In the genomic region with DNA sequence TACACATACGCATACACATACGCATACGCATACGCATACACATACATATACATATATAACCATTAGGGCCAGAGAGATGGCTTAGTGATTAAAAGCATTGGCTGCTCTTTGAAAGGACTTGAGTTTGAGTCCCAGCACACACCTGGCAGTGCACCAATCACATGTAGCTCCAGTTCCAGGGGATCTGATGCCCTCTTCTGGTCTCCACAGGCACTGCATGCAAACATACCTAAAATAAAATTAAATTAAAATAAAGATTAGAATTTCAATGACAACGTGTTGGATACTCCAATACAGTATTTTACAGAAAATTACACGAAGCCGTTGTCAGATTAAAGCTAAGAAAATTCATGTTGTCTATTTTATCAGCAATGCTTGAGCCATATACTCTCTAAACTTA, we compare ENCODE assay signal across 25 mouse cellular contexts.
DNase-seq lines count a peak whose midpoint lies in the region; ATAC-seq and TF ChIP-seq lines count a peak whose summit lies in the region.
"Had no signal": no experiment of that assay in that cellular context is flagged by ENCODE, and none has a peak within 500 bp of the region (broad histone marks: within the 10 kb centered on the region; RNA-seq: fewer than 3 reads in every experiment).

No protein-coding gene starts in this region.

- TF ChIP-seq EP300 in MEL (IDR thresholded peaks at IDR 0.05; ENCODE audit: low read depth in 1 of 2, low read length in 2 of 2) = no peak

- peak; percentile 46 for TF ChIP-seq RAD21 in MEL (IDR thresholded peaks at IDR 0.05; ENCODE audit: low read depth, low read length)

- H3K4me3 ChIP-seq in heart, embryonic 12.5 days = no peak overlapping the region
- no peak overlapping the region for H3K4me3 ChIP-seq in left cerebral cortex, adult 2 months
- H3K4me3 ChIP-seq in E14TG2a.4 (replicated peaks; ENCODE audit: low read length) = no peak overlapping the region
- no peak overlapping the region for H3K4me3 ChIP-seq in MEL (ENCODE audit: control insufficient read depth in 1 of 2, insufficient read depth in 1 of 2, low read depth in 2 of 2, low read length in 2 of 2)
- H3K4me3 ChIP-seq: embryonic facial prominence, embryonic 12.5 days; erythroblast, embryonic 14.5 days; hindbrain, embryonic 15.5 days; limb, embryonic 12.5 days; liver, embryonic 15.5 days; midbrain, embryonic 10.5 days had no signal

- H3K79me2 ChIP-seq in MEL (ENCODE audit: control insufficient read depth, insufficient read depth, low read length, poor library complexity) = no peaks in the 10 kb centered on the region

- TF ChIP-seq POLR2A in MEL (IDR thresholded peaks at IDR 0.05; ENCODE audit: control insufficient read depth in 1 of 2, insufficient read depth in 1 of 2, low read depth in 1 of 2, low read length in 2 of 2, poor library complexity in 1 of 2) = no peak

- H3K27me3 ChIP-seq in heart, embryonic 12.5 days (replicated peaks) = no peaks in the 10 kb centered on the region
- H3K27me3 ChIP-seq in E14TG2a.4 (ENCODE audit: insufficient read depth, low read length) (no peaks in the 10 kb centered on the region), MEL (ENCODE audit: control insufficient read depth in 1 of 2, insufficient read depth in 2 of 2, low read length in 2 of 2) (no peaks in the 10 kb centered on the region)
- H3K27me3 ChIP-seq: CH12.LX; embryonic facial prominence, embryonic 12.5 days; hindbrain, embryonic 15.5 days; limb, embryonic 12.5 days; liver, embryonic 15.5 days had no signal

- no peak overlapping the region for H3K9ac ChIP-seq in heart, embryonic 12.5 days
- no peak overlapping the region for H3K9ac ChIP-seq in MEL (ENCODE audit: control insufficient read depth, low read depth, low read length, poor library complexity, severe bottlenecking)
- H3K9ac ChIP-seq: embryonic facial prominence, embryonic 12.5 days; hindbrain, embryonic 15.5 days; limb, embryonic 12.5 days; liver, embryonic 15.5 days had no signal

- 85% methylated on average over 7 of the region's 7 CpGs for WGBS in heart, embryonic 12.5 days

- no peak overlapping the region for H3K4me2 ChIP-seq in heart, embryonic 12.5 days
- H3K4me2 ChIP-seq: embryonic facial prominence, embryonic 12.5 days; hindbrain, embryonic 15.5 days; limb, embryonic 12.5 days; liver, embryonic 15.5 days had no signal

- ATAC-seq in heart, embryonic 12.5 days (ENCODE audit: insufficient number of reproducible peaks, low FRiP score) = no peak
- ATAC-seq: forebrain, embryonic 14.5 days had no signal

- DNase-seq in heart, adult 11 months = peak; percentile 30
- DNase-seq in left cerebral cortex, adult 2 months (ENCODE audit: extremely low spot score in 1 of 2, low spot score in 2 of 2) = no peak
- DNase-seq in left cerebral cortex, adult 11 months (ENCODE audit: low spot score) = no peak
- DNase-seq in MEL (ENCODE audit: low read depth, low spot score) = peak; percentile 23
- DNase-seq in thymus, postnatal 36 days = no peak
- no peak for DNase-seq in thymus, postnatal 25 days
- DNase-seq: adrenal gland, postnatal 36 days; cerebellum, adult 9-10 months; gastrocnemius, postnatal 36 days; heart, postnatal 36 days; kidney, adult 11 months; kidney, postnatal 25 days; layer of hippocampus, adult 9-11 months; retina, postnatal 1 day had no signal

- intact Hi-C loops in left cerebral cortex, adult 2 months (cut with DNase I) = no loop called here

- no peak overlapping the region for H3K27ac ChIP-seq in heart, embryonic 12.5 days (ENCODE audit: poor library complexity, severe bottlenecking)
- no peak overlapping the region for H3K27ac ChIP-seq in left cerebral cortex, adult 2 months
- no peak overlapping the region for H3K27ac ChIP-seq in MEL (ENCODE audit: control insufficient read depth, low read depth, low read length)
- H3K27ac ChIP-seq: embryonic facial prominence, embryonic 12.5 days; hindbrain, embryonic 15.5 days; limb, embryonic 12.5 days; liver, embryonic 15.5 days; macrophage; midbrain, embryonic 10.5 days had no signal

- no peaks in the 10 kb centered on the region for H3K4me1 ChIP-seq in heart, embryonic 12.5 days (replicated peaks)
- H3K4me1 ChIP-seq in E14TG2a.4 (replicated peaks; ENCODE audit: low read depth, low read length) (no peaks in the 10 kb centered on the region), MEL (ENCODE audit: control insufficient read depth in 1 of 2, insufficient read depth in 2 of 2, low read length in 2 of 2) (no peaks in the 10 kb centered on the region)
- H3K4me1 ChIP-seq: hindbrain, embryonic 15.5 days; limb, embryonic 12.5 days; liver, embryonic 15.5 days; midbrain, embryonic 10.5 days had no signal

- no peaks in the 10 kb centered on the region for H3K36me3 ChIP-seq in heart, embryonic 12.5 days
- H3K36me3 ChIP-seq in E14TG2a.4 (ENCODE audit: insufficient read depth, low read length) (no peaks in the 10 kb centered on the region), MEL (ENCODE audit: control insufficient read depth in 1 of 2, insufficient read depth in 2 of 2, low read length in 2 of 2) (no peaks in the 10 kb centered on the region)
- H3K36me3 ChIP-seq: embryonic facial prominence, embryonic 12.5 days; hindbrain, embryonic 15.5 days; limb, embryonic 12.5 days; liver, embryonic 15.5 days; midbrain, embryonic 10.5 days had no signal

- TF ChIP-seq CTCF in left cerebral cortex, adult 2 months (IDR thresholded peaks at IDR 0.05) = peak; percentile 45
- TF ChIP-seq CTCF in E14TG2a.4 (conservative IDR thresholded peaks at IDR 0.05; ENCODE audit: low read length) = peak; percentile 37
- peak; percentile 27 to 43 (median 31) for TF ChIP-seq CTCF in MEL (IDR thresholded peaks at IDR 0.05 in 2 of 3, conservative IDR thresholded peaks at IDR 0.05 in 1 of 3; ENCODE audit: control insufficient read depth in 1 of 3, insufficient read depth in 1 of 3, low read depth in 2 of 3, low read length in 3 of 3, poor library complexity in 1 of 3, severe bottlenecking in 1 of 3)

- no peaks in the 10 kb centered on the region for H3K9me3 ChIP-seq in heart, embryonic 12.5 days (replicated peaks)
- H3K9me3 ChIP-seq in E14TG2a.4 (ENCODE audit: low read length) = peaks cover 4% of the 10 kb centered on the region
- H3K9me3 ChIP-seq in MEL (replicated peaks; ENCODE audit: insufficient read depth, low read length) = no peaks in the 10 kb centered on the region
- H3K9me3 ChIP-seq: embryonic facial prominence, embryonic 12.5 days; hindbrain, embryonic 15.5 days; limb, embryonic 12.5 days; liver, embryonic 15.5 days; midbrain, embryonic 10.5 days had no signal

TF ChIP-seq in MEL, 35 proteins besides CTCF, POLR2A, EP300 and RAD21:
- no peak for TF ChIP-seq TAL1 (IDR thresholded peaks at IDR 0.05; ENCODE audit: low read length)
- TF ChIP-seq ZC3H11A (IDR thresholded peaks at IDR 0.05; ENCODE audit: low read depth, low read length) = peak; percentile 48
- TF ChIP-seq SMC3 (IDR thresholded peaks at IDR 0.05; ENCODE audit: low read depth, low read length) = peak; percentile 50

Comparison
In these comparisons a context has a peak if more than half of its experiments do, and no peak if none do; other contexts are left out.
1. DNase-seq: peak in heart, adult 11 months (single experiment) and MEL (single experiment); none in left cerebral cortex, adult 2 months (0 of 2), left cerebral cortex, adult 11 months (single experiment), thymus, postnatal 36 days (0 of 2) and thymus, postnatal 25 days (single experiment).
2. Peak in every context shown above with its lines, with median percentiles within 50 percentile points of each other: CTCF ChIP-seq.